Mouse (Mus musculus) adrenal gland, postnatal 14 days (tissue): Measurements from ENCODE around the gene Acoxl. TPM values are rescaled to one million over a fixed set of nuclear protein-coding genes. Genes with fewer than 3 reads are reported as not detected.
A peak's percentile ranks its signal among the peaks of the same experiment; 100 is the strongest.

Experiments used
- DNase-seq: peaks from one replicate; pipeline ENCODE4 v3.0.0; 2021; ENCODE audit warnings: mixed read lengths
- total RNA-seq: library from RNA; stranded (reverse); gene quantifications from 2 replicates; pipeline ENCODE4 v1.2.3, GENCODE M21; 2021

Acoxl gene
- total RNA-seq, 1 experiment from 2014 or later, result 0.48 TPM

GRCm38 (mm10) chr2:128033503-128033902 lies 194.8 kb downstream of the Acoxl start:
- DNase-seq, result peak; percentile 59

- DNase-seq, result peak; percentile 29
These were observed 195.5 kb downstream of the Acoxl start for GRCm38 (mm10) chr2:128034066-128034665.

- DNase-seq, result no peak
These were observed 199.7 kb downstream of the Acoxl start for GRCm38 (mm10) chr2:128038259-128038890.

GRCm38 (mm10) chr2:128041066-128041750 lies 202.5 kb downstream of the Acoxl start:
- peak; percentile 52 for DNase-seq

GRCm38 (mm10) chr2:128046454-128046853 lies 207.8 kb downstream of the Acoxl start:
- no peak for DNase-seq

GRCm38 (mm10) chr2:128054905-128055304 lies 216.2 kb downstream of the Acoxl start:
- DNase-seq, result no peak

- DNase-seq, result no peak
These were observed 219.2 kb downstream of the Acoxl start for GRCm38 (mm10) chr2:128057872-128058271.

GRCm38 (mm10) chr2:128058627-128059026 lies 220.0 kb downstream of the Acoxl start:
- no peak for DNase-seq

- no peak for DNase-seq
These were observed 221.5 kb downstream of the Acoxl start for GRCm38 (mm10) chr2:128060213-128060612.

GRCm38 (mm10) chr2:128060680-128061287 lies 222.1 kb downstream of the Acoxl start:
- DNase-seq, result no peak

GRCm38 (mm10) chr2:128061491-128061890 lies 222.8 kb downstream of the Acoxl start:
- no peak for DNase-seq

- DNase-seq, result no peak
These were observed 224.1 kb downstream of the Acoxl start for GRCm38 (mm10) chr2:128062756-128063155.

- no peak for DNase-seq
These were observed 226.3 kb downstream of the Acoxl start for GRCm38 (mm10) chr2:128065013-128065412.

- DNase-seq, result no peak
These were observed 226.9 kb downstream of the Acoxl start for GRCm38 (mm10) chr2:128065576-128065975.

- DNase-seq, result no peak
These were observed 228.5 kb downstream of the Acoxl start for GRCm38 (mm10) chr2:128067162-128067561.

- DNase-seq, result no peak
These were observed 228.9 kb downstream of the Acoxl start for GRCm38 (mm10) chr2:128067596-128067995.

- no peak for DNase-seq
These were observed 229.5 kb downstream of the Acoxl start for GRCm38 (mm10) chr2:128068176-128068575.

GRCm38 (mm10) chr2:128069025-128069424 lies 230.3 kb downstream of the Acoxl start:
- DNase-seq, result no peak

- DNase-seq, result no peak
These were observed 233.1 kb downstream of the Acoxl start for GRCm38 (mm10) chr2:128071791-128072190.

- DNase-seq, result no peak
These were observed 234.3 kb downstream of the Acoxl start for GRCm38 (mm10) chr2:128072944-128073343.

GRCm38 (mm10) chr2:128073603-128074002 lies 234.9 kb downstream of the Acoxl start:
- DNase-seq, result no peak

GRCm38 (mm10) chr2:128076936-128077335 lies 238.3 kb downstream of the Acoxl start:
- DNase-seq, result no peak

- peak; percentile 24 for DNase-seq
These were observed 240.2 kb downstream of the Acoxl start for GRCm38 (mm10) chr2:128078859-128079258.
